In genomic region chr13:112351943-112352342, GRCm38 (mm10) we compare ENCODE assay signal across 24 mouse cellular contexts.
DNase-seq lines count a peak whose midpoint lies in the region; ATAC-seq and TF ChIP-seq lines count a peak whose summit lies in the region.
"Had no signal": no experiment of that assay in that cellular context is flagged by ENCODE, and none has a peak within 500 bp of the region (broad histone marks: within the 10 kb centered on the region; RNA-seq: fewer than 3 reads in every experiment).

No protein-coding gene starts in this region.

- H3K4me1 ChIP-seq in lung, postnatal 0 days (ENCODE audit: insufficient read depth, low read depth, low read length) = peaks cover 7% of the 10 kb centered on the region; the same call in 1 of the 2 replicates

- intact Hi-C loops in gastrocnemius, adult 2 months (cut with DNase I) = no loop called here

- no peak for TF ChIP-seq CTCF in gastrocnemius, adult 2 months (IDR thresholded peaks at IDR 0.05)
- no peak for TF ChIP-seq CTCF in lung, postnatal 0 days (IDR thresholded peaks at IDR 0.05)

- H3K4me2 ChIP-seq in lung, postnatal 0 days (replicated peaks; ENCODE audit: low read depth, low read length) = no peak overlapping the region
- H3K4me2 ChIP-seq: embryonic facial prominence, embryonic 12.5 days; forebrain, embryonic 13.5 days; heart, embryonic 11.5 days; heart, embryonic 15.5 days; hindbrain, embryonic 13.5 days had no signal

- H3K27ac ChIP-seq in gastrocnemius, adult 2 months = peak overlapping the region; percentile 48; the same call in 1 of the 2 replicates
- no peak overlapping the region for H3K27ac ChIP-seq in lung, postnatal 0 days (ENCODE audit: low read length)
- H3K27ac ChIP-seq: embryonic facial prominence, embryonic 12.5 days; forebrain, embryonic 13.5 days; heart, adult 2 months; heart, embryonic 15.5 days; hindbrain, embryonic 13.5 days; hindbrain, postnatal 0 days had no signal

- H3K4me3 ChIP-seq in gastrocnemius, adult 2 months = no peak overlapping the region
- no peak overlapping the region for H3K4me3 ChIP-seq in lung, postnatal 0 days (ENCODE audit: low read depth, low read length)
- H3K4me3 ChIP-seq: embryonic facial prominence, embryonic 12.5 days; forebrain, embryonic 13.5 days; heart, adult 2 months; heart, embryonic 15.5 days; hindbrain, embryonic 13.5 days had no signal

- H3K9me3 ChIP-seq in lung, postnatal 0 days (ENCODE audit: low read length) = no peaks in the 10 kb centered on the region
- H3K9me3 ChIP-seq: embryonic facial prominence, embryonic 12.5 days; forebrain, embryonic 13.5 days; heart, embryonic 15.5 days had no signal

- H3K36me3 ChIP-seq in lung, postnatal 0 days (ENCODE audit: insufficient read depth, low read length) = no peaks in the 10 kb centered on the region
- H3K36me3 ChIP-seq: embryonic facial prominence, embryonic 12.5 days; heart, embryonic 15.5 days had no signal

- no peak overlapping the region for H3K9ac ChIP-seq in lung, postnatal 0 days (replicated peaks; ENCODE audit: low read depth)
- H3K9ac ChIP-seq: embryonic facial prominence, embryonic 12.5 days; forebrain, embryonic 13.5 days; forebrain, postnatal 0 days; heart, embryonic 15.5 days; hindbrain, embryonic 13.5 days had no signal

- DNase-seq in gastrocnemius, adult 2 months = no peak
- no peak for DNase-seq in gastrocnemius, adult 8-10 months (ENCODE audit: low spot score in 2 of 2)
- DNase-seq in lung, postnatal 0 days (ENCODE audit: low spot score) = peak; percentile 29
- no peak for DNase-seq in lung, adult 18-20 months
- peak; percentile 13 for DNase-seq in brain, adult 2 months (ENCODE audit: low read depth, low spot score)
- peak; percentile 17 for DNase-seq in naive thymus-derived CD4-positive, alpha-beta T cell, adult 2 months (ENCODE audit: low read depth)
- DNase-seq in urinary bladder, postnatal 10 days (ENCODE audit: low spot score) = no peak
- no peak for DNase-seq in T-cell, adult 2 months (ENCODE audit: low spot score)
- DNase-seq: adrenal gland, postnatal 14 days; cerebellum, adult 2 months; cerebellum, postnatal 14 days; embryo, embryonic 11 days; forebrain, postnatal 0 days; gastrocnemius, postnatal 36 days; heart, adult 2 months; heart, postnatal 14 days had no signal

- WGBS in lung, postnatal 0 days = 35% methylated on average over 8 of the region's 8 CpGs

- peak; percentile 70 for ATAC-seq in lung, postnatal 0 days
- ATAC-seq: activated CD4-positive, CD25-positive, alpha-beta regulatory T cell, adult 4 months; forebrain, embryonic 13.5 days; forebrain, postnatal 0 days; hindbrain, postnatal 0 days had no signal

- peak; percentile 59; the same call in 1 of the 2 replicates for TF ChIP-seq EP300 in lung, postnatal 0 days (IDR thresholded peaks at IDR 0.05)

- no peaks in the 10 kb centered on the region for H3K27me3 ChIP-seq in lung, postnatal 0 days (replicated peaks; ENCODE audit: insufficient read depth, low read length)
- H3K27me3 ChIP-seq: CH12.LX; embryonic facial prominence, embryonic 12.5 days; forebrain, embryonic 13.5 days; heart, embryonic 15.5 days; hindbrain, embryonic 13.5 days had no signal

Comparison
In these comparisons a context has a peak if more than half of its experiments do, and no peak if none do; other contexts are left out.
1. DNase-seq: peak in lung, postnatal 0 days (single experiment), brain, adult 2 months (single experiment) and naive thymus-derived CD4-positive, alpha-beta T cell, adult 2 months (single experiment); none in gastrocnemius, adult 2 months (single experiment), gastrocnemius, adult 8-10 months (0 of 2), lung, adult 18-20 months (0 of 2), urinary bladder, postnatal 10 days (single experiment) and T-cell, adult 2 months (single experiment).